Mouse (Mus musculus) c-Kit-negative CD71-positive TER-119-positive erythroid progenitor cells, embryonic 14.5 days (primary cell): Measurements from ENCODE around the gene Tmem245.

Experiments
- DNase-seq: peaks from one replicate; pipeline ENCODE4 v3.0.0-alpha.2; 2013; ENCODE audit warnings: low read depth, low spot score

Tmem245 gene

DNA sequence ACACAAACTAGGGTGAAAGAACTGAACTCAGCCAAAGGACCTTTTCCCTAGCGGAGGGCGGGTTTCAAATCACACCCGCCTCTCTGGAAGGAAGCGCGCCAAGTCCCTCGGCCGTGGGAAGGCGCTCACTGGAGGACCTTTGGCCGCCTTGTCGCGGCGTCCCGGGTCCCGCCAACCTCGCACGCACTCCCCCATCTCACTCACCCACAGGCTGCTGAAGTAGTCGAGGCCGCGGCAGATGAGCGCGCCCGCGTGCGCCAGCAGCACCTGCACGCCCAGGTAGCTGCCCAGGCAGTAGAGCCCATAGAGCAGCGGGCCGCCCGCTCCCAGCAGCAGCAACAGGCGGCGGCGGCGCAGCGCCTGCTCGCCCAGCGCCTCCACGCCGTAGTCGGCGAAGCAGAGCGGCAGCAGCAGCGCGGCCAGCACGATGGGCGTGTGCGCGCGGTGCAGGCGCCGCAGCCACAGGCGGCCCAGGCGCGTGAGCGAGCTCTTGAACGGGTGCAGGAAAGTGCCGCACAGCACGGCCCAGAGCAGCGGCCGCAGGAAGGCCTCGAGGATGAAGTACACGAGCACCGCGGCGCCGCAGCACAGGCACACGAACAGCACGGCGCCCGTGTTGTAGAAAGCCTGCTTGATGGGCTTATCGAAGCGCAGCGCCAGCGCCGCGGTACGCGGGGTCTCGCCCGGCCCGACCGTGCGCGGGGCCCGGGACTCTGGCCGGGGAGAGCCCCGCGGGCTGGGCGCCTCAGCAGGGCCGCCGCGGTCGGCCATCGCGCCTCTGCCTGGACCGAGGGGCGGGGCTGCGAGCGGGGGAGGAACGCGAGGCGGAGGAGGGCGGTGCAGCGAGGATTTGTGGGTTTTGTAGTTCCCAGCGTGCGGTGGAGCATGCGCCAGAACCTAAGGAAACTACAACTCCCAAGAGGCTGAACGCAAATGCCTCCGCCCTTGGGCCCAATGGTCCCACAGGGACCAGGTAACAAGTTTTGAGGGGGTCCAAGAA lies at the start of gene Tmem245:
TSS of gene Tmem245 (minus strand) at position 797 of the 1,000 bp plus-strand sequence.
- DNase-seq = peak; percentile 75

DNA sequence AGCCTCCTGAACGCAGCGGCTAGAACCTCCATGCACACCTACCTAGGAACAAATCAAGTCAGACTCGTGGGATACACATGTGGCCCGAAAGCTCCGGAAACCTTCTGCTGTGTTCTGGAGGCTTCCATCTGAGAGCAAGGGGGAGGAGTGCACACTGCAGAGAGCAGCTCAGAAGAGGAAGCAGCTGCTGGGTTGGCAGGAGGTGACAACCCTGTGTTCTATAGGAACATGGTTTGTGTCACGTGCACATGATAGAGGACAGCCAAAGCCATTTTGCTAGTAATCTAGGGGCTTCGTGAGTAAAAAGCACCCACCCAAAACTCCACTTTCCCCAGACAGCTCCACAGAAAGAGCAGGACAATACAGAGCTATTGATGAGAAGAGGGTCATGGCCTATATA lies 46.1 kb upstream of the Tmem245 start:
- DNase-seq = no peak

DNA sequence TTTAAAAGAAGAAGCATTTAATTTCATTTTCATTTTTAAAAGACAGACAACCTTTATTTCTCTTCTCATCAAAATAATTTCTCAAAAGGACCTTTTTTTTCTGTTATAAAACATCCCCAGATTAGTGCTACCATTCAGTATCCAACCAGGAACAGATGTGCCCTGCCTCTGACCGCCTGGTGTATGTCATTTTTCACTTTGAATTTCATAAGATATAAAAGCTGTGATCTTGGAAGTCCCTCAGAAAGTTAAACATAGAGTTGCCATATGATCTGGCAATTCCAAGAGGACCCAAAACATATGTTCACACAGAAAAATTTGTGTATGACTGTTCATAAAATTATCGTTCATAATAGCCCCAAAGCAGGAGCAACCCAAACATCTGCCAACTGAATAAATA lies 44.7 kb upstream of the Tmem245 start:
- no peak for DNase-seq

DNA sequence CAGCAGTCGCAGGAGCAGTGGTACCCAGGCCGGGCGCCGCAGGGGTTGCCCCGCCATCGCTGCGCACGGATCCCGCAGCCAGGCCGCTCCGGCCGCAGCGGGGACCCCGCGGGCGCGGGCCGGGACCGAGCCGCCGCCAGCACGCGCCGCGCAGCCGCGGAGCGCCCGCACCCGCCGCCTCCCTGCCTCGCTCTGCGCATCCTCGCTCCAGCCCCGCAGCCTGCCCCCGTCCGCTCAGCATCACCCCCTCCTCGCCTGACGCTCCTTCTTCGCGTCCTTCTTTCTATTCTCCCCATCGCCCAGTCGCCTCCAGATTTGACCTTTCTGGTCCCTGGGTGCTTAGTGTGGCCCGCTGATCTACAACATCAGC lies 43.0 kb upstream of the Tmem245 start, which contains the start of gene Frrs1l:
TSS of gene Frrs1l (minus strand) at position 177 of the 370 bp plus-strand sequence.
- no peak for DNase-seq

DNA sequence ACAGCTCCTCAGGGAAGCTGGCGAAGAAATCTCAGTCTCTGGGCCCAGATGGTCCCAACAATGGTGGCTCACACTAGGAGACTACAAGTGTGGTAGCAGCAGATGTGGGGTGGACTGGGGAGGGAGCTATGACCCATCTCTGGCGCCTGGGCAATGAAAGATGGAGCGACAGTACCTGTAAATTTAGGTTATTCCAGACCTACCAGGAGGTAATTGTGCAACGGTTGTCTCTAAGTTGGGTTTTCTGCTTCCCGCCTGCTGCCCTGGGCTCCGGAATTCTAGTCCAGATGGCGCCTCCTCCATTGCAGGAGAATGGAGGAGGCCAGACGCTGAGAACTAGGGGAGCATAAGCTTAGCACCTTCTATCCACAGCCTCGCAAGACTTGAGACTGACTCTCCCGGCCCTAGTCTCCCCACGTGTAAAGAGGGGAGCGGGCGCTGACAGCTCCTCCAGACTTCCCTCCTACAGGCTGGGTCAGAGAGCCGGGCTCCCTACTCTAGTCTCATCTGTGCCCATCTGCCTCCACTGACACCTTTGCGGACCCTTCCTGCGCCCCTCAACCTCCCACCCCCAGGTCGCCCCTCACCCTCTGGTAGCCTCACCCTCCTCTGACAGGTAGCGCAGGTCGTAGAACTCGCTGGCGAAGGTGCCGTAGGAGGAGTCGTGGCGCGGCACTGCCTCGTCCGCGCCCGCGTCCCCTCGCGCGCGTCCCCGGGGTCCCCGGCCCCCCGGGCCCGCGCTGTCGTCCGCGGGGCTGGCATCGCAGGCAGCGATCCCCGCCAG lies 42.4 kb upstream of the Tmem245 start:
- no peak for DNase-seq

DNA sequence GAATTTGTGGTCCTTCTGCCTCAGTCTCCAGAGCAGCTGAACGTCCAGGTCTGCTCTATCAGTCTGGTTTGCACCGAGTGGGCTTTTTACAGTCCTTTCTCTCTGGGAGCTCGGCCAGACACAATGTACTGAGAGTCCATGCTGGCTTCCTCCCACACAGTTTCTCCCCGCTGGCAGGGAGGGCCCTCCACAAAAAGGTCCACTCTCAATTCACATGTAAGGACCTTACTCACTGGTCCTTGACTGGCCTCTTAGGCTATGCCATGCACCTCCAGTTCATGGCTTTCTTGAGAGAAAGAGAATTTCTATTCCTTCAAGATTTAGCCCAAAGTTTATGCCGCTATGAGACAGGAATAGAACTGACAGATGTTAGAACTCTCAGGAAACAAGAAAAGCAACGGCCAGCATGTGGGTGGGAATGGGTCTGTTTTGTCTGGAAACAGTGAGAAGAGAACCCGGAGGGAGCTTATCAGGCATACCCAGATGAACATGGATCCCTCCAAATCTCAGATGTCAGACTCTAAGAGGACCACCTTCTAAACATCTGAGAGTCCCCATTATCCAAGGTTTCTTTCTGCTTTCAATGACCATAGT lies 18.4 kb upstream of the Tmem245 start:
- no peak for DNase-seq

DNA sequence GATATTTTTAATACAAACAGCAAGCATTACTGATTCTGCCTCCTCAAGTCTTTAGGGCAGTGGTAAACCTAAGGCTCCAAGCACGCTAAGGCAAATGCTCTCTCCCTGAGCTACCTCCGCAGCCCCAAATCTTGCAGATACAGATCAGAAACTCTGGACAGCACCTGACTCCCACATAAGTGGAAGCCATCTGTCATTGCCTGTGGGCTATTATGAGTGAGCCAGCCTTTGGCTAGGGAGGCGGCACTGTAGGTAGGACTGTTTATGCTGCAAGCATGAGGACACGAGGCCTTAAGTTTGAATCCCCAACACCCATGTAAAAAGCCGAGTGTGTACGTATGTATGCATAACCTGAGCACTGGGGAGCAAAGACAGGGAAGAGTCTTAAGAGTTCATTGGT lies 16.4 kb upstream of the Tmem245 start:
- no peak for DNase-seq

DNA sequence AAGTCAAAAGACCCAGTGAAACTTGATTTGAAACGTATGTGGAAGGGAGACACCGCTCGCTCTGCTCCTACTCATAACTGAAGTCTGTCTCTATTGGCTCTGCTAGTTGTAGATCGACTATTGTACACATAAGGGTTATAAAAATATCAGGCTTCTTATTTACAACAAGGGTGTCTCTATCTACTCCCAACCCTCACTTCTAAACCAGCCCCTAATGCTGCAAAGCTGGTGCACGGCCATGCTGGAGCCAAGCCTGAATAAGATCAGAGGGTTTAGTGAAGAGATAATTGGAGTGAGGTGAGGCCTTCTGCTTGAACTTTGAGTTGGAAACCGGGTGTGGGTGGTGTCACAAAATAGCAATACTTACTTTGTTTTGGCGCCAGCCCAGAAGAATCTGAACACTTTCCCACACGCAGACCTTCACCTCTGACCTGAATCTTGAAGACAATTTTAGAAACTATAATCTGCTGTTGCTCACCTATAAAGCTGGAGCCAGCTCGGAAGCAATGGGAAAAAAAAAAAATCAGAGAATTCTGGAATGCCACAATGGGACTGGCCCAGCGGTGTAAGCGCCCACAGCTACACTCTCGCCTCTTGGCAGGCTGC lies 14.2 kb upstream of the Tmem245 start:
- DNase-seq = no peak

DNA sequence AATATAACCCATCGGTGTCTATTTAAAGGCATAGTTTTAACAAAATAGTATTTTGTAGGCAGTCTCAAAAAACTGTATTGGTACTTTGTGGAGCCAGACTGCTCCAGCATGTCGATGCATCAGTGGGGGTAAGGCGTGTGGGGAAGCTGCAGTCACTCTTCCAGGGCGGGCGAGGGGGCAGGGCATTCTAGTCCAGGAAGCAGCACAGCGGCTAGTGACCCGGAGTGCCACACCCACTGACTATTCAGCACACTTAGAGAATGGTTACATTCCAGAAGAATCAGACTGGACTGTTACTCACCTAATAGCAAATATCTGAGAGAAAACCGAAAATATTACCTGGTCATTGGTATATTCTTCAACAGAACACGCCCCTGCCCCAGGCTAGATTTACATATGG lies 10.3 kb upstream of the Tmem245 start:
- DNase-seq = no peak

DNA sequence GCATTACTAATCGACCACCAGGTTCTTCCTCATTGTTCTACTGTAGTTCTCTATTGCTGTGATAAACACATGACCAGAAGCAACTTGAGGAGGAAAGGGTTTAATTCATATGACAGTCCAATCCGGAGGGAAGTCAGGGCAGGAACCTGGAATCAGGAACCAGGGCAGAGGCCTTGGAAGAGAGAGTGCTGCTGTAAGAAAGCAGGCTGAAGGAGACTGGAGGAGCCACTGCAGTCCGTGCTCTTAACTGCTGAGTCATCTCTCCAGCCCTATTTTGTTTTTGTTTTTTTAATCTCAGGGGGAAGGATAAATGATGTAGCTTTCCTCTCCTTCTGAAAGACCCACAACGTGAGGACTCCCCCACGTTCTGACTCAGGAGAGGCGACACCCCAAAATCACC lies 6.0 kb upstream of the Tmem245 start:
- DNase-seq = no peak

DNA sequence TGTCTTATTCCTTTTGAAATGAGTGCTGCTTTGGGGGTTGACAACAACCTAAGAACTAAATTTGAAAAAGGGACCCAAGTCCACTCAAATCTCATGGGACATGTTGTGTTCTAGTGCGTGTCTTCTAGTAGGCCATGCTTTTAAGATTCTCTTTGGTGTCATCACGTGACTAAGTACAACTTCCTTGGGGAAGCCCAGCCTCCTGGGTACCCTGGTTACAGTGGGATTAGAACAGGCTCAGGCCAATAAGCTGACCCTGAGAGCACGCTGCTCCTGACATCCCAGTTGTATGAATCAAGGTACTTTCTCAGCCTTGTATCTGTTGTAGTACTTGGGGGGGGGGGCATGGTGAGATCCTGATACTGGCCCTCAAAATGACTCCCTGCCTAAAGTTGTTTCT lies 4.5 kb upstream of the Tmem245 start:
- no peak for DNase-seq

DNA sequence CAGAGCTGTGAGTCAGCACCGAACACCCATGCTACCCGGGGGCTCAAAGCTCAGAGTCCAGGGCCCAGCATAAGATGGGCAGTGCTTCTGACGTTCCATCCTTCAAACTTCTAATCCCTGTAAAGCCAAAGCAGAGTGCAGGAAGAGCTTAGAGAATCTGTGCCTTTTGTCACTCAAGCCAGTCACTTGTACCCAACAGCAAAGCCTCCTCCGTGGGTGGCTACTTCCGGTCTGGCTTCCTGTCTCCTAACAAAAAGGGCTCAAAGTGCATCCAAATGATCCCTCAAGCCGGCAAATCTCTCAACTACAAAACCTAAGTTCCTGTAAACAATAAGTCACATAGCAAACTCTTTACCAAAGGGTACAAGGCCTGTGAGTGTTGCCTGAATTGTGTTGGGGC lies 2.3 kb upstream of the Tmem245 start:
- no peak for DNase-seq

DNA sequence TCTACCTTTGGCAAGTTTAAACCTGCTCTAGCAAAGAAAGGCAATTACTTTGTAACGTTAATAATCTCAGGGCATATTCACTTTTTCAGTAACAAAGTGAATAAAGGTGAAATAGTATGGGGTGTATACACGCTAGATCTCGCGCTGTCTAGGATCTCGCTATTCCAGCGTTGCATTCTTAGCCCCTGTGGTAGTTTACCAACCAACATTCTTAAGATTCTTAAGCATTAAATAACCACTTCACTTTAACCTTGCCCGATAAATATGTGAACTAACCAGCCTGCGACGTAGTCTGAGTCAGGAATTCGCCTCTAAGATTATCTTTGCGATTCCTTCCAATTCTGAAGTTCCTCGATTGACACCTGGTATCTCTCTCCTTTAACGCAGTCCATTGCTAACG lies 1.1 kb downstream of the Tmem245 start:
- no peak for DNase-seq

DNA sequence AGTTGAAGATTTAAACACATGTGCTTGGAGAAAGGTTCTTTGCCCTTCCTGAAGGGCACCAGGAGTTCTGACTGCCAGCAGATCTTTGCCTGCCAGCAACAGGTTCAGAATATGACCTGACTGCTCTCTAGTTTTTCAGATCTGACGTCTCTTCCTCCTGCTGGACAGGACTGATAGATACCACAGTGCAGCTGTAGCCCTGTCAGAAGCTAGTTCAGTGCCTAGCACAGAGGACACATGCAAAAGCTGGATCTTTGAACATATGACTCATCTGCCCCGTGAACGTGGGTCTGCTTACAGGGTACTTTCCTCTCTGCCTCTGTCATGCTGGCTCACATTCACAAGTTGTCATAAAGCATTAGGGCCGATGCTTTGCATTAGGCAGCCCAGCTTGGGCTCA lies 3.0 kb downstream of the Tmem245 start:
- no peak for DNase-seq

DNA sequence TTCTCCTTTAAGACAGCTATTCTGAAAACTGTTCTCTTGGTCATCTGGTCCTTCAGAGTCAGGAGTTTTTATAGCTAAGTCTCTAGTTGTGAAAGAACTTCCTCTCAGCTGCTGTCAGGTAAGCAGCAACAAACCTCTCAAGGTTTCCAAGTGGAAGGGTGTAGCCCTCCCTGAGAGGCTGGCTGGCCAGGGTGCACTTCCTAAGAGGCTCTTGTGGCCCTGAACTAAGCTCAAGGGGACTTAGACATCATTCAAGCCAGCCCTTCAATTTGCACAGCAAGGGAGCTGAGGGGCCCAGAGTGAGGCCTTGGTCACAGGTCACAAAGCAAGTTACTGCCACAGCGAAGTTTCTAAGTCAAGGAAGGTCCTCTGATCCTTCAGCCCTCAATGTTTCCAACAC lies 4.0 kb downstream of the Tmem245 start:
- DNase-seq = no peak

DNA sequence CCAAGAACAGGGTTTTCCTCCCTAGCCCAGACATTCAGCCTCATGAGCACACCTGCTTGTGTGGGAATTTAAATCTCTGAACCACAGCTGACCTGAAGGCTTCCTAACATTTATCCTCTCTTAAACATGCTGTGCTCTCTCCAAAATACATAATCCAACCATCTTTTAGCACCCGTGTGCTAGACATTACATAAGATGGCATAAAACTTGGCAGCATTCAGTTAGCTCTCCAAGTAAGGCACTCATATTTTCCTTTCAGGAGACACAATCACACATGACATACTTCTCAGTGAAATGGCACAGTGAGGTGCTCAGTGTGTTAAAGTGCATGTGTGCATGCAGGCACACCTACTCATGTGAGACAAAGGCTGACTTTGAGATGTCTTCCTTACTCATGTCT lies 4.7 kb downstream of the Tmem245 start:
- no peak for DNase-seq

DNA sequence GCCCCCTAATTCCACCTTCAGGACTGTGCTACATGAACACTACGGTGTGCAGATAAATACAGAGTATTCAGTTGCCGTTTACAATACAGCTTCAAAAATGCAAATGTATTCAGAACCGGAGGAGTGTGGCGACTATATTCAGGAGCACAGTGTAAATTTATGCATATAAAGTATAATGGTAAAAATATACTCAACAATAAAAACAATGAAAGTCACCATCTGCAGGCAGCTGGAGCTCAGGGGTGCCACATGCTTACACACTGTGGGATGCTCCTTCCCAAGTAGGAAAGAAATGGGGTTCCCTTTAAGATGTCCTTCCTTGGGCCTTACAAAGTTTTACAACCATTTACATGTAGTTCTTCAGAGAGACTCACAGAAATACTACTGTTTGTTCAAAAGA lies 5.8 kb downstream of the Tmem245 start:
- no peak for DNase-seq

DNA sequence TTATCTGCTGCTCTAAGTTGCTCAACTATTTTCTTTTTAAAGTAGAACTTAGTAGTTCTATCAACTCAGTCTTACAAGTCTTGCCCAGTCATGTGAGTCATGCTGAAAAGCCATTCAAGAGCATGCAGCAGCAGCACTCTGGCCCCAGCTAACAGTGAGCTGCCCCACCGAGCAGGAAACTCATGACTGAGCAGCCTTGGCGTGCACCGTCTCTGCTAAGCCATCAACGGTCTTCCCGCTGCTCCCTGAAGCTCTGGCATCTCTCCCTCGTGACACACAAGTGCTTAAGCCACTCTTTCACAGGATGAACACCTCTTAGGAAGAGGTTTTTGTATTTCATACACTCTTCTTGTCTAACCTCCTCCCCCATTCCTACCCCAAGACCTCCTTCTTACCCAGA lies 10.1 kb downstream of the Tmem245 start:
- DNase-seq = no peak

DNA sequence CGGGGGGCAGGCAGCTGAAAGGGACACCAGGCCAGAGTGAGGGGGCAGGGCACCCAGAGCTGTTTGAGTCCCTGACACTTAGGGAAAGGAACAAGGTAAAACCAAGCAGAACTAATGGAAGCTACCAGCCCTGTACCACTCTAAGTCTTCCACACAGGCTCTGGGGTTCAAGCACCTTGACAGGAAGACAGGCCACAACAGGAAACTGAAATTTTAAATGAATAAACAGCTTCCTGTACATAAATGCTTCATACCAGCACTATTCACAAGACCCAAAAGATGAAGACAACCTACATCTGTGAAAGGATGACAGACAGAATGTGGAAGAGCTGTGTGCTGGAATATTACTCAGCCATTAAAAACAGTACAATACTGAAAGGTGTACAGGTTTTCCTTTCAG lies 11.9 kb downstream of the Tmem245 start:
- no peak for DNase-seq

DNA sequence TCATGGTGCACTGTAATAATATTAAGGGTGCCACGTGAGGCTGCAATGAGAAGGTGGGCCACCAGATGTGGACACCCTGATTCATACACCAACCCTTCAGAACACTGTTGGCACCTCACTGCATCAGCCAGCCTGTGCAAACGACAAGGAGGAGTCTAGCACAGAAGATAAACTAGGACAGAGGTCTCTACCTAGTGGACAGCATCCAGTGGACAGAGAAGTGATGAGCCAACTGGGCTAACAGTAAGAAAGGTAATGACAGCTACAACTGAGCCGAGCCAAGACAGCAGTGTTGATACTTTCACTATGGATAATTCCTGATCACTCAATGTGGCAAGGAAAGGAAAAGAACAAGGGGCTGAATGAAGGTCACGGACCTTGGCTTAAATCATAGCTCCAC lies 14.1 kb downstream of the Tmem245 start:
- no peak for DNase-seq

DNA sequence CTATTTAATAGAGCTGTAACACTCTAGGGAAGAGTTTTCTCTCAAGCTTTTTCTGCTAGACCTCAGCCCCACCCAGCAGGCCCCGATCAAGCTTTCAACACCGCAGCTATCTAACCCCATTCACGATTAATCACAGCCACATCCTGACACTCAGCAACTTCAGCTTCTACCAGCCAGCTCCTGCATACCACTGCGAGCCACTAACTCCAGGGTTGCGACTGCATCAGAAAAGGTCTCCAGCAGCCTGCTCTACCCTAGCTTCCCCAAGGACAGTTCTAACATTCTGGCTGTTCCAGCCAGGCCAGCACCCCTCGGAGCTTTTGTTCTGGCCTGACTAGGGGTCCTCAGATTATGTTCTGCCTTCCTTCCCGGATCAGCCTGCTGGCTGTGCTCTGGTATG lies 15.1 kb downstream of the Tmem245 start:
- no peak for DNase-seq

DNA sequence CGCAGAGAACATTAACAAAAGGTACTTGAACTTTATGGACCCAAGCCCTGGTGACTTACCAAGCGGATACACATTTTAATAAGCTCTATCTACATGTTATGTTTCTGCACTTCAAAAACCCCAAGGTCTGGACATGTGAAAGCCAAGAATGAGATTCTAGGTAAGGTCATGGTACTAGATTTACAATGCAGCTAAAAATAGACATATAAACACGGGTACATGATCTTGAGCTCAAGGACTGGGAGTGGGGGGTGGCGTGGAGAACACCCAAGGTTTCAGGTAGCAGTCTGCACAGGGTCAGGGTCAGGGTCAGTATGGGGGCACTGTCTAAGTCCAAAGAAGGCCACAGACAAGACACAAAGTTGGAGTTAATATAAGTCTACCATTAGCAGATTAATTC lies 16.9 kb downstream of the Tmem245 start:
- DNase-seq = no peak
